Mouse (Mus musculus) midbrain, embryonic 15.5 days (tissue): ENCODE results near the gene Nebl. TPM values are rescaled to one million over a fixed set of nuclear protein-coding genes. Genes with fewer than 3 reads are reported as not detected.

Source experiments
- ATAC-seq: fragments of 200-750 bp; cut with Nextera tagmentation; replicated peaks from 2 replicates; pipeline ENCODE4 v1.8.0; 2017; ENCODE audit warnings: moderate TSS enrichment
- H3K27ac ChIP-seq: fragments of 300-500 bp; sonication (generic); 2 replicates; pipeline ENCODE4 v1.5.1; 2015; ENCODE audit warnings: mild to moderate bottlenecking, inconsistent platforms
- H3K27me3 ChIP-seq: fragments of 300-500 bp; sonication (generic); replicated peaks from 2 replicates; pipeline ENCODE4 v1.6.1; 2015; ENCODE audit warnings: inconsistent platforms
- H3K36me3 ChIP-seq: fragments of 300-500 bp; sonication (generic); replicated peaks from 2 replicates; pipeline ENCODE4 v1.6.1; 2015; ENCODE audit warnings: inconsistent platforms
- H3K4me1 ChIP-seq: fragments of 300-500 bp; sonication (generic); 2 replicates; pipeline ENCODE4 v1.6.1; 2015; ENCODE audit warnings: inconsistent platforms
- H3K4me2 ChIP-seq: fragments of 300-500 bp; sonication (generic); 2 replicates; pipeline ENCODE4 v1.6.1; 2015; ENCODE audit warnings: inconsistent platforms, mild to moderate bottlenecking, moderate library complexity
- H3K4me3 ChIP-seq: fragments of 300-500 bp; sonication (generic); 2 replicates; pipeline ENCODE4 v1.5.1; 2015; ENCODE audit warnings: mild to moderate bottlenecking, inconsistent platforms
- H3K9ac ChIP-seq: fragments of 300-500 bp; sonication (generic); 2 replicates; pipeline ENCODE4 v1.6.1; 2015; ENCODE audit warnings: mild to moderate bottlenecking, inconsistent platforms
- H3K9me3 ChIP-seq: fragments of 300-500 bp; sonication (generic); 2 replicates; pipeline ENCODE4 v1.6.1; 2016; ENCODE audit warnings: inconsistent platforms
- WGBS: fragments of 180-500 bp; shearing (Covaris S2); methylation state at CpG from one replicate; pipeline ENCODE4 v1.1.7; 2015; ENCODE audit warnings: mixed read lengths; 5-methylcytosine and 5-hydroxymethylcytosine counted together
- polyA plus RNA-seq: library from polyadenylated mRNA; unstranded; fragments of >200 nt; fragmentation: Nextera tagmentation; extraction: Ambion mirVana; gene quantifications from 2 replicates; pipeline ENCODE4 v1.2.1, GENCODE M21; 2015

The Nebl gene
- 11.0 and 11.7 TPM in 2 replicates for polyA plus RNA-seq

- peak within 1 kb of the TSS; percentile 54 for H3K4me3 ChIP-seq
- H3K4me2 ChIP-seq, result peak within 1 kb of the TSS; percentile 89
- peak within 1 kb of the TSS; percentile 66 for H3K9ac ChIP-seq
- peak within 1 kb of the TSS; percentile 70 for H3K27ac ChIP-seq
- H3K4me1 ChIP-seq, result peaks cover 22% of the 10 kb centered on the region
- under 1% methylated on average over 59 of the region's 59 CpGs for WGBS
- no peaks in the 10 kb centered on the region for H3K9me3 ChIP-seq
- peak; percentile 92 for ATAC-seq
- H3K27me3 ChIP-seq, result peaks cover 19% of the 10 kb centered on the region
- no peaks in the 10 kb centered on the region for H3K36me3 ChIP-seq
Observed at GRCm38 (mm10) chr2:17730957-17731830, at the start of gene Nebl. TSS of gene Nebl (minus strand) at chr2:17731464.

DNA sequence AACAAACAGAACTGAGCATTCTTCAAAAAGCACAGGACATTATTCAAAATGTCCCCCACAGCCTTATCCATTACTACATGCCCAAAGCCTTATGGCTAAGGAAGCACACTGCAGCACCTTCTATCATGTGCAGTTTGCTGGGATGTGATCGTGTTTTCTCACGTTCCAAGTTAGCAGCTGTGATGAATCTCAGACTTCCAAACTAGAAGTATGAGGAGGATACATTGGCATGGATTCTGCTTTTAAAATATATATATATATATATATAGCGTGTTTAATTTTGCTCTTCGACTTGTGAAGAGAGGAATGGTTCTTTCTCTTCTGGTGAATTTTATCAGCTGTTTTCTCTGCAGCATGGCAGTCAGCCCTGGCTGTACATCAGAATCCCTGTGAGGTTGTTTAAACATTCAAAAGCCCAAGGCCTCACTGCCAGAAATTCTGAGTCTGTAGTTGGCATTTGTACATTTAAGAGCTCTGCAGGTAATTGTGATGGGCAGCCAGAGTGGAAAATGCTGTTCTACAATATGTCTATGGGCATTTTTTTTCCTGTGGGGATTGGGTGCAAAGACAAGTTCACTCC lies 39.1 kb upstream of the Nebl start:
- WGBS, result 88% methylated on average over 4 of the region's 4 CpGs
- no peak for ATAC-seq
- Histone ChIP-seq H3K27me3 (no peaks in the 10 kb centered on the region), H3K36me3 (no peaks in the 10 kb centered on the region), H3K4me3 (no peak overlapping the region), H3K4me1 (no peaks in the 10 kb centered on the region), H3K9me3 (no peaks in the 10 kb centered on the region), H3K27ac (no peak overlapping the region), H3K4me2 (no peak overlapping the region), H3K9ac (no peak overlapping the region)

DNA sequence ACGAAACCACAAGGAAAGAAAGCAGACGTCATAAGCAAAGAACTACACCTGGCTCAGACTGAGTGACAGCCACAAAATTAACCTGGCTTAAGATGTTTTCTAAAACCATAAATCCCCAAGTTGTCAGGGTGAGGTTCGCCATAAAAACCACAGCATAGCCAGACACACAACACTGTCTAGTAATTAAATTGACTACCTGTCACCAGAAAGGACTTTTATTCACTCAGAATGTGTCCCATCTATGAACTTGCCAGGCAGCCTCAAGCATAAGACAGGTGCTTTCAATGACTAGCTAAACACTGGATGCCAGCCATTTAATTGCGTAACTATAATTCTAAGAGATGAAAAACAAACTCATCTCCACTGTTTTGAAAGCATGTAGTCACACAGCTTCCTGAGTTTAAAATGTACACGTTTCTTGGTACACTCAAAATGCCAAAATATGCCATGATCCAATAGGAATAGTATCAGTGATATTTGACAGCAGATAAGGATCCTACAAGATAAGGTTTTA lies 38.0 kb upstream of the Nebl start:
- Histone ChIP-seq H3K9ac (no peak overlapping the region), H3K4me2 (no peak overlapping the region), H3K27me3 (no peaks in the 10 kb centered on the region), H3K4me1 (no peaks in the 10 kb centered on the region), H3K36me3 (no peaks in the 10 kb centered on the region), H3K4me3 (no peak overlapping the region), H3K9me3 (no peaks in the 10 kb centered on the region), H3K27ac (no peak overlapping the region)
- ATAC-seq, result no peak
- WGBS, result 79% methylated on average over 5 of the region's 5 CpGs

DNA sequence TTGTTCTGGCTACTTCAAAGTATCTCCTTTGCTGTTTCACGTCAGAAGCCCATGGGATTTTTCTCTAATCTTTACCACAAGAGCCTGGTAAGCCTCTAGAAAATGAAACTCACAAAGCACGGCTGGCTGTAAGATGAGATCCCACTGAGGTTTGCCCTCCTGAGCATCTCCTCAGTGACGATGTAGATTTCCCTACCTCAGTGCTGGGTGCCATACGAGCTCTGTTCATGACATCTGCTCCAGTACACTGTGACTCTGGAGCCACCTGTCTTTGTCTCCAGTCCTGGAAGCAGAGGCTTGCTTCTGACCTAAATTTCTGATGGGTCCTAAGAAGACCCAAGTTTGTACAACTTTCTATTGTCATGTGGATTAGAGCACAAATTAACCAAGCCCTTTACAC lies 25.0 kb upstream of the Nebl start:
- H3K36me3 ChIP-seq, result no peaks in the 10 kb centered on the region

GRCm38 (mm10) chr2:17742051-17742763 lies 10.9 kb upstream of the Nebl start:
- ATAC-seq, result peak; percentile 62
- H3K9ac ChIP-seq, result no peak overlapping the region
- no peaks in the 10 kb centered on the region for H3K9me3 ChIP-seq
- no peaks in the 10 kb centered on the region for H3K36me3 ChIP-seq
- peak overlapping the region; percentile 34 for H3K4me3 ChIP-seq
- peaks cover 3% of the 10 kb centered on the region for H3K27me3 ChIP-seq
- H3K4me2 ChIP-seq, result peak overlapping the region; percentile 52
- peaks cover 8% of the 10 kb centered on the region for H3K4me1 ChIP-seq
- H3K27ac ChIP-seq, result no peak overlapping the region
- 12% methylated on average over 11 of the region's 11 CpGs for WGBS

More for the DNA sequence above, 25.0 kb upstream of the Nebl start:
- Histone ChIP-seq H3K4me1 (no peaks in the 10 kb centered on the region), H3K27me3 (no peaks in the 10 kb centered on the region), H3K9me3 (no peaks in the 10 kb centered on the region), H3K4me2 (no peak overlapping the region), H3K4me3 (no peak overlapping the region), H3K27ac (no peak overlapping the region), H3K9ac (no peak overlapping the region)
- no peak for ATAC-seq
- WGBS, result 33% methylated on average over 4 of the region's 4 CpGs

- WGBS, result 1% methylated on average over 16 of the region's 16 CpGs
- no peak overlapping the region for H3K9ac ChIP-seq
- H3K4me1 ChIP-seq, result peaks cover 8% of the 10 kb centered on the region
Observed at GRCm38 (mm10) chr2:17741555-17741954, 10.3 kb upstream of the Nebl start.

DNA sequence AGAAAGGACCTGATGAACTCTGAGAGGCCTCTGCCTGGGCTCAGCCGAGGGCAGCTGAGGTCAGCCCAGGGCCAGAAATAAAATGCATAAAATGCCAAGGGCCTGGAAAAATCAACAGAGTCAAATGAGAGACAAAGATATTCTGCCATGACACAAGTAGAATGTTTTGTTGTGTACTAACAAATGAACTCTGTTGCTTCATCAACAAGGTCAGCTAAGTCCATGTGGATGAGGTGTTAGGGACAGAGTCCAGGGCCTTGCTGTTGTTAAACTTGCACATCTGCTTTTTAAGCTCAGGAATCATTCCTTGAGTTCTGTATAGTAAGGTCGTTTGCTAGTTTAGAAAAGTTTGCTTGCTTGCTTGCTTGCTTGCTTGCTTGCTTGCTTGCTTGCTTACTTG lies 9.2 kb upstream of the Nebl start:
- H3K4me3 ChIP-seq, result no peak overlapping the region
- H3K27ac ChIP-seq, result no peak overlapping the region
- no peaks in the 10 kb centered on the region for H3K9me3 ChIP-seq
- 49% methylated on average over 2 of the region's 2 CpGs for WGBS
- H3K4me1 ChIP-seq, result peaks cover 8% of the 10 kb centered on the region
- no peak overlapping the region for H3K4me2 ChIP-seq
- ATAC-seq, result no peak
- H3K36me3 ChIP-seq, result no peaks in the 10 kb centered on the region
- no peak overlapping the region for H3K9ac ChIP-seq
- peaks cover 6% of the 10 kb centered on the region for H3K27me3 ChIP-seq

More at GRCm38 (mm10) chr2:17741555-17741954, 10.3 kb upstream of the Nebl start:
- Histone ChIP-seq H3K36me3 (no peaks in the 10 kb centered on the region), H3K4me2 (peak overlapping the region; percentile 52), H3K4me3 (peak overlapping the region; percentile 34), H3K27me3 (peaks cover 6% of the 10 kb centered on the region), H3K27ac (no peak overlapping the region), H3K9me3 (no peaks in the 10 kb centered on the region)
- peak; percentile 72; the same call in 1 of the 2 replicates for ATAC-seq

GRCm38 (mm10) chr2:17732210-17732609 lies 946 bp upstream of the Nebl start:
- Histone ChIP-seq H3K27ac (no peak overlapping the region), H3K36me3 (no peaks in the 10 kb centered on the region), H3K4me1 (peaks cover 22% of the 10 kb centered on the region), H3K27me3 (peaks cover 22% of the 10 kb centered on the region), H3K4me2 (peak overlapping the region; percentile 89), H3K9ac (no peak overlapping the region), H3K4me3 (no peak overlapping the region), H3K9me3 (no peaks in the 10 kb centered on the region)
- ATAC-seq, result no peak
- 17% methylated on average over 7 of the region's 7 CpGs for WGBS

DNA sequence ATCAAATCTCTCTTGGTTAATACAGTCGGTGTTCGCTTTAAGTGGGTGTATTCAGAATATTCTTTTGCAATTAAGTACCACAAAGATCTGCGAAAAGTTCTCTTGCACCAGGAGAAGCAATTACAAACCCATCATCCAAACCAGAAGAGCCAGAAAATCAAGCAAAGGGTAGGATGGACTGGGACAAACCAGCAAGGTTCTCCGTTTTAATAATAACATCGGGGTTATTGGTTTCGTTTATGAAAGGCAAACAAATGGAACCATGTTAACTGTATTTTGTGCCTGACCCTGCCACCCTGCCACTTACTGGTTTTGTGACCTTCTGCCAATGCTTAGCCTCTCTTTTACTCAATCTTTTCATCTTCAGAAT lies 552 bp upstream of the Nebl start:
- Histone ChIP-seq H3K9ac (no peak overlapping the region), H3K27ac (no peak overlapping the region), H3K4me2 (peak overlapping the region; percentile 89), H3K9me3 (no peaks in the 10 kb centered on the region), H3K27me3 (peaks cover 19% of the 10 kb centered on the region), H3K4me1 (peaks cover 22% of the 10 kb centered on the region), H3K36me3 (no peaks in the 10 kb centered on the region), H3K4me3 (peak overlapping the region; percentile 54)
- WGBS, result 10% methylated on average over 6 of the region's 6 CpGs
- no peak for ATAC-seq

- H3K36me3 ChIP-seq, result no peaks in the 10 kb centered on the region
- H3K27me3 ChIP-seq, result peaks cover 19% of the 10 kb centered on the region
- under 1% methylated on average over 20 of the region's 20 CpGs for WGBS
Observed at GRCm38 (mm10) chr2:17730648-17730956, 662 bp downstream of the Nebl start.

DNA sequence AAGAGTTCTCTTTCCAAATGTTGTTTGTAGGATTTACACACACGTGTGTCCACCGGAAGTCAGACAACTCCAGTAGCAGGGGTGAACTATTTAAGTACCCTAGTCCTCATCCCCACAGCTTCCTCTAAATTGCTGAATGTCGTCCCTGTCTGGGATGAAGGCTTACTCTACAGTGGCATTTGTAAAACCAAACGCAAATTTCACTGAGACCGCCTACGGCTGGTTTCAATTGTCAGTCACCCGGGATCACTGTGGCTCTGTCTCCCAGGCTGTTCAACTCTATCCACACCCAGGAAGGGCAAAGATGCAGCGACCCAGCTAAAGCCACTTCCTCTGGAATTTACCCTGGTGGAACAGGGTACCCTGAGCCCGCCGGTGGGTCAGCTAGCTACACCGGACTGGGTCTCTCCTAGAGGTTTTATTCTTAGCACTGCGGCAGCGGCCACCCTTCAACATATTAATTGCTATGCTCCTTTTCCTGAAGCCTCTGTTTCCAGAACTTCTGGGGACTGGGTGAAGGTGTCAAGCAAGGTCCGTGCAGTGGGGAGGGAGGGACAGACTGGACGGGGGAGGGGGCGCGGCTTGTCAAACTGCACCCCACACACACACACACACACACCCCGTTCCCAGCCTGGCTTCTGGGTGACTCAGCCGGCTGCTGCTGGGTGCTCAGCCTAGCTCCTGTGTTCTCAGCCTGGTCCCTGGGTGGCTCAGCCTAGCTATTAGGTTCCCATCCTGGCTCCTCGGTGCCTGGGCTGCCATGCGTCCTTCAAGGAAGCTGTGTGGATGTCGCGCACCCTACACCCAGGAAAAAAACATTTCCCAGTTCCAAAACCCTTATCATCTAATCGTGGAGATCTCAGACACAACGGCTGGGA lies 1.3 kb downstream of the Nebl start:
- Histone ChIP-seq H3K9ac (peak overlapping the region; percentile 66), H3K4me3 (peak overlapping the region; percentile 54), H3K27me3 (peaks cover 19% of the 10 kb centered on the region), H3K36me3 (no peaks in the 10 kb centered on the region), H3K9me3 (no peaks in the 10 kb centered on the region), H3K4me1 (peaks cover 22% of the 10 kb centered on the region), H3K4me2 (peak overlapping the region; percentile 89), H3K27ac (peak overlapping the region; percentile 70; the same call in 1 of the 2 replicates)
- WGBS, result 4% methylated on average over 25 of the region's 25 CpGs
- peak; percentile 48 for ATAC-seq

More at GRCm38 (mm10) chr2:17730648-17730956, 662 bp downstream of the Nebl start:
- Histone ChIP-seq H3K4me1 (peaks cover 22% of the 10 kb centered on the region), H3K27ac (peak overlapping the region; percentile 70), H3K4me2 (peak overlapping the region; percentile 89), H3K9ac (peak overlapping the region; percentile 66), H3K9me3 (no peaks in the 10 kb centered on the region), H3K4me3 (peak overlapping the region; percentile 54)
- ATAC-seq, result peak; percentile 45; the same call in 1 of the 2 replicates
